Mouse (Mus musculus): Measurements from ENCODE around the gene Ap3d1. TPM values are rescaled to one million over a fixed set of nuclear protein-coding genes. Genes with fewer than 3 reads are reported as not detected.
A peak's percentile ranks its signal among the peaks of the same experiment; 100 is the strongest.

Gene Ap3d1
- polyA plus RNA-seq, 1 experiment from 2014 or later = 54.2 TPM

- 41% methylated on average over 5 of the region's 5 CpGs for WGBS
- ATAC-seq (replicated peaks; ENCODE audit: low FRiP score, low read depth) = no peak
- no peak for TF ChIP-seq CTCF (IDR thresholded peaks at IDR 0.05; ENCODE audit: low read depth)
- Histone ChIP-seq H3K4me2 (ENCODE audit: low read length) (no peak overlapping the region), H3K27ac (no peak overlapping the region), H3K9me3 (replicated peaks; ENCODE audit: low read length) (no peaks in the 10 kb centered on the region), H3K9ac (ENCODE audit: low read depth, low read length) (no peak overlapping the region), H3K36me3 (ENCODE audit: insufficient read depth, low read length) (no peaks in the 10 kb centered on the region), H3K4me1 (replicated peaks; ENCODE audit: insufficient read depth, low read length) (peaks cover 18% of the 10 kb centered on the region), H3K4me3 (replicated peaks; ENCODE audit: low read depth, low read length) (no peak overlapping the region), H3K27me3 (ENCODE audit: insufficient read depth, low read length) (no peaks in the 10 kb centered on the region)
- peak; percentile 77 for DNase-seq (ENCODE audit: low spot score)
Measured at GRCm38 (mm10) chr10:80744262-80744661, 2.2 kb upstream of the Ap3d1 start.

DNA sequence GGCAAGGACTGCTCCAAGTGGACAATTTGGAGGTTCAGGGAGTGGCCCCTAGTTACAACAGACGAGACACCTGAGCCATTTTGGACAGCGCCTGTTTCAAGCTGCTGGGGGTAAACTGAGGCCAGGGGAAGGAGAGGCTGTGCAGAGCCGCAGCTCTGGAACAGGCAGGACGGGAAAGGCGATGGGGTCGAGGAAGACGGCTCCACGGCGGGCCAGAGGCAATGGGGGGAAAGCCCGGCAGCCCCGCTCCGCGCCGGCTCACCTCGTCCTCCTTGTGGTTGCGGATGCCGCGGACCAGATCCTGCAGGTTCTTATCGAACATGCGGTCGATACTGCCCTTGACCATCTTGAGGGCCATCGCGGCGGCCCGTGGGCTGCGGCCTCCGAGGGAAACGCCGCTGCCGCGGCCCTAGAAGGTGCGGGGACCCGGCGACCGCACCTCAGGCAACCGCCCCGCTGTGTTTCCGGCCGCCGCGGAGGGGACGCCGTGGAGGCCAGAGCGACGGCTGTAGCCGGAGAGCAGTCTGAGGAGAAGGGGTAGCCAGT is 357 bp downstream of the Ap3d1 start:
- Histone ChIP-seq H3K9me3 (replicated peaks; ENCODE audit: low read length) (no peaks in the 10 kb centered on the region), H3K27me3 (ENCODE audit: insufficient read depth, low read length) (no peaks in the 10 kb centered on the region), H3K4me3 (replicated peaks; ENCODE audit: low read depth, low read length) (peak overlapping the region; percentile 93), H3K9ac (ENCODE audit: low read depth, low read length) (peak overlapping the region; percentile 97), H3K4me2 (ENCODE audit: low read length) (peak overlapping the region; percentile 91), H3K4me1 (replicated peaks; ENCODE audit: insufficient read depth, low read length) (peaks cover 18% of the 10 kb centered on the region), H3K36me3 (ENCODE audit: insufficient read depth, low read length) (0 out of 2 replicates have a peak, but pooled peaks cover 4% of the 10 kb centered on the region), H3K27ac (peak overlapping the region; percentile 86)
- DNase-seq (ENCODE audit: low spot score) = peak; percentile 6
- no peak for TF ChIP-seq CTCF (IDR thresholded peaks at IDR 0.05; ENCODE audit: low read depth)
- ATAC-seq (replicated peaks; ENCODE audit: low FRiP score, low read depth) = peak; percentile 1; the same call in 1 of the 2 replicates
- WGBS = under 1% methylated on average over 46 of the region's 46 CpGs

- DNase-seq (ENCODE audit: low spot score) = peak; percentile 20
- no peak for ATAC-seq (replicated peaks; ENCODE audit: low FRiP score, low read depth)
- peak overlapping the region; percentile 91 for H3K4me2 ChIP-seq (ENCODE audit: low read length)
- H3K27ac ChIP-seq = peak overlapping the region; percentile 86; the same call in 1 of the 2 replicates
- TF ChIP-seq CTCF (IDR thresholded peaks at IDR 0.05; ENCODE audit: low read depth) = no peak
- H3K4me1 ChIP-seq (replicated peaks; ENCODE audit: insufficient read depth, low read length) = peaks cover 18% of the 10 kb centered on the region
- no peaks in the 10 kb centered on the region for H3K27me3 ChIP-seq (ENCODE audit: insufficient read depth, low read length)
- H3K9ac ChIP-seq (ENCODE audit: low read depth, low read length) = peak overlapping the region; percentile 97
- 18% methylated on average over 5 of the region's 5 CpGs for WGBS
- H3K4me3 ChIP-seq (replicated peaks; ENCODE audit: low read depth, low read length) = peak overlapping the region; percentile 93
- H3K36me3 ChIP-seq (ENCODE audit: insufficient read depth, low read length) = 0 out of 2 replicates have a peak, but pooled peaks cover 4% of the 10 kb centered on the region
- no peaks in the 10 kb centered on the region for H3K9me3 ChIP-seq (replicated peaks; ENCODE audit: low read length)
Measured at GRCm38 (mm10) chr10:80741146-80741545, 918 bp downstream of the Ap3d1 start.

GRCm38 (mm10) chr10:80738657-80739056 is 3.4 kb downstream of the Ap3d1 start:
- Histone ChIP-seq H3K4me3 (replicated peaks; ENCODE audit: low read depth, low read length) (no peak overlapping the region), H3K4me2 (ENCODE audit: low read length) (no peak overlapping the region), H3K36me3 (ENCODE audit: insufficient read depth, low read length) (0 out of 2 replicates have a peak, but pooled peaks cover 4% of the 10 kb centered on the region), H3K9me3 (replicated peaks; ENCODE audit: low read length) (no peaks in the 10 kb centered on the region), H3K27ac (no peak overlapping the region), H3K4me1 (replicated peaks; ENCODE audit: insufficient read depth, low read length) (peaks cover 18% of the 10 kb centered on the region), H3K9ac (ENCODE audit: low read depth, low read length) (no peak overlapping the region), H3K27me3 (ENCODE audit: insufficient read depth, low read length) (no peaks in the 10 kb centered on the region)
- TF ChIP-seq CTCF (IDR thresholded peaks at IDR 0.05; ENCODE audit: low read depth) = peak; percentile 49
- DNase-seq (ENCODE audit: low spot score) (peak; percentile 8), ATAC-seq (replicated peaks; ENCODE audit: low FRiP score, low read depth) (no peak)
- 65% methylated on average over 1 of the region's 1 CpGs for WGBS

DNA sequence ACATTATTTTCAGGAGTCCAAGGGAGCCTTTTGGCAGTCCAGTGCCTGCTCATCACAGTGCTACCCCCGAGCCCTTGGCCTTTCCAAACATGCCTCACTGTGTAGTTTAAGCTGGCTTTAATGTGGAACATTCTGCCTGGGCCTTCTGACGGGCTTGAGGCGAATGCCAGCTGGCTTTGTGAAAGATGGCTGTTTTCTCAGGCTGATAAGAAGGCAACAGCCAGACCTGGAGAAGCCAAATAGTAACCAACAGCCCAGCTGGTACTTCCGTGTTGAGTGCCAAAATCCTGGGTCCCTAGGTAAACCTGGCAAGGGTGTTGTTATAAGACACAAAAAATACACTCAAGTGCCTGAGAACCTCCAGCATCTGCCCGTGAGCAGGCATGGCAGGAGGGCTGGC is 5.3 kb downstream of the Ap3d1 start:
- no peaks in the 10 kb centered on the region for H3K9me3 ChIP-seq (replicated peaks; ENCODE audit: low read length)
- no peak overlapping the region for H3K9ac ChIP-seq (ENCODE audit: low read depth, low read length)
- H3K27ac ChIP-seq = no peak overlapping the region
- ATAC-seq (replicated peaks; ENCODE audit: low FRiP score, low read depth) (no peak), DNase-seq (ENCODE audit: low spot score) (no peak)
- H3K27me3 ChIP-seq (ENCODE audit: insufficient read depth, low read length) = no peaks in the 10 kb centered on the region
- H3K36me3 ChIP-seq (ENCODE audit: insufficient read depth, low read length) = peaks cover 12% of the 10 kb centered on the region; the same call in 1 of the 2 replicates
- no peak for TF ChIP-seq CTCF (IDR thresholded peaks at IDR 0.05; ENCODE audit: low read depth)
- H3K4me3 ChIP-seq (replicated peaks; ENCODE audit: low read depth, low read length) = no peak overlapping the region
- H3K4me2 ChIP-seq (ENCODE audit: low read length) = no peak overlapping the region
- WGBS = 63% methylated on average over 5 of the region's 5 CpGs
- H3K4me1 ChIP-seq (replicated peaks; ENCODE audit: insufficient read depth, low read length) = peaks cover 18% of the 10 kb centered on the region

DNA sequence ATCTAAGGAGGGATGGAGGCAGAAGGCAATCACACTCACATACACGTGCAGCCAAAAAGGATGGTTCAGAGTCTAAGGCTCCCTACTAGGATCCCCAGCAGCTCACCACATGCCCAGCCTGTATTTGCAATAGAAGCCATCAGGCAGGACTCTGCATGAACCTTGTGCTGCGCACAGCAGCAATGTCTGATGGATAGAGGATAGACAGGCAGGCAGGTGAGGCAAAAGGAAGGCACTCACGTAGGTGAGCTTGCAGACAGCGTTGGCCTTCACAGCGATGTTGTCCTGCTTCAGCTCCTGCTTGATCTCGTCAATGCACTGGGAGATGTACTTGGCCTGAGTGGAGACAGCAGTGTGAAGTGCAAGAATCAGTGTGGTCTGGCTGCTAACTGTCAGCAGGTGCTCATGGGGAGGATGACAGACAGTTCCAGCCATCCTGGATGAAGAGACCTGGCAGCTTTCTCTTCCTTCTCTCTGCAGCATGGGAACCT is 9.4 kb downstream of the Ap3d1 start:
- WGBS = 88% methylated on average over 6 of the region's 6 CpGs
- no peak for TF ChIP-seq CTCF (IDR thresholded peaks at IDR 0.05; ENCODE audit: low read depth)
- Histone ChIP-seq H3K9me3 (replicated peaks; ENCODE audit: low read length) (no peaks in the 10 kb centered on the region), H3K4me3 (replicated peaks; ENCODE audit: low read depth, low read length) (no peak overlapping the region), H3K36me3 (ENCODE audit: insufficient read depth, low read length) (peaks cover 46% of the 10 kb centered on the region), H3K27me3 (ENCODE audit: insufficient read depth, low read length) (no peaks in the 10 kb centered on the region), H3K27ac (no peak overlapping the region), H3K4me1 (replicated peaks; ENCODE audit: insufficient read depth, low read length) (no peaks in the 10 kb centered on the region), H3K9ac (ENCODE audit: low read depth, low read length) (no peak overlapping the region), H3K4me2 (ENCODE audit: low read length) (no peak overlapping the region)
- DNase-seq (ENCODE audit: low spot score) = no peak
- ATAC-seq (replicated peaks; ENCODE audit: low FRiP score, low read depth) = no peak

All from kidney, postnatal 0 days (tissue).